Mouse (Mus musculus): ENCODE measurements at regions not wholly inside any gene's neighbourhood (a gene's known extent, or its start where the extent isn't known, plus 50 kb on each side); places are given as distances from the start of the nearest gene placed in this dataset.

DNA sequence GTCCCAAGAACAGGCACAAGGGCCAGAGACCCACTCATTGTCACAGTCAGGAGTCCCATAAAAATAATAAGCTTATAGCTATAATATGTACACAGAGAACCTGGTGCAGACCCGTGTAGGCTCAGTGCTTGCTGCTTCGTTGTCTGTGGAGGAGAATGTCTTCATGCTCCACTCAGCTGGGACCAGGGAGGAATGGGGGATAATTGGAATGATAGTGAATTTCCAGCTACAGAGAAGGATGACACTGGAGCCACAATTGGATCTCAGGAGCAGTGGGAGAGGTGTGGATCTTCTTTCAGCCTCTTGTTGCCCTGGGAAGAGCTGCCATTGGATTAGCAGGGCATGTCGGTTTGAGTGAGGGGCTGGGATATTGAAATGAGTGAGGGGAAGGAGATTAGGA is 497.8 kb upstream of the Tbl1xr1 start:
- no peak overlapping the region for H3K27ac ChIP-seq (ENCODE audit: insufficient read depth, low read depth)
- H3K27me3 ChIP-seq (replicated peaks) = no peaks in the 10 kb centered on the region
- dilution Hi-C loops (cut with MboI; ENCODE audit: extremely low pct_ligation_motif_present, extremely low pct_unique_long_range_greater_than_20kb, low sequenced_read_pairs) (no loop called here), in situ Hi-C loops (cut with MboI; ENCODE audit: low pct_ligation_motif_present, low pct_unique_long_range_greater_than_20kb, low sequenced_read_pairs) (no loop called here)
- H3K9me3 ChIP-seq (replicated peaks; ENCODE audit: low read length) = no peaks in the 10 kb centered on the region
- TF ChIP-seq CHD2 (IDR thresholded peaks at IDR 0.05; ENCODE audit: low read length) = no peak
- H3K79me2 ChIP-seq (replicated peaks; ENCODE audit: control insufficient read depth, extremely low read depth, insufficient read depth, poor library complexity, severe bottlenecking) = no peaks in the 10 kb centered on the region
- no peak overlapping the region for H3K4me3 ChIP-seq (replicated peaks in 1 of 3; ENCODE audit: low read depth in 2 of 3, low read length in 2 of 3, poor library complexity in 1 of 3)
- no peak for DNase-seq (ENCODE audit: extremely low read depth)
- no peaks in the 10 kb centered on the region for H3K4me1 ChIP-seq (ENCODE audit: control insufficient read depth in 1 of 2, insufficient read depth in 2 of 2)
- H3K9ac ChIP-seq (ENCODE audit: insufficient read depth, low read depth) = no peak overlapping the region
- H3K36me3 ChIP-seq (replicated peaks in 1 of 2; ENCODE audit: control insufficient read depth in 1 of 2, insufficient read depth in 1 of 2, low read length in 1 of 2) = no peaks in the 10 kb centered on the region
- no peak overlapping the region for H3K4me2 ChIP-seq (ENCODE audit: insufficient read depth, low read depth, poor library complexity, severe bottlenecking)

GRCm38 (mm10) chr3:21582122-21582521 is 494.3 kb upstream of the Tbl1xr1 start:
- TF ChIP-seq MAZ (IDR thresholded peaks at IDR 0.05; ENCODE audit: low read depth, low read length) (no peak), MAFK (IDR thresholded peaks at IDR 0.05; ENCODE audit: insufficient replicate concordance, low read length) (no peak), ZKSCAN1 (IDR thresholded peaks at IDR 0.05; ENCODE audit: borderline replicate concordance, low read depth, low read length) (no peak), ZNF384 (IDR thresholded peaks at IDR 0.05; ENCODE audit: low read depth, low read length) (no peak), BHLHE40 (IDR thresholded peaks at IDR 0.05; ENCODE audit: low read depth, low read length) (no peak), MYC (IDR thresholded peaks at IDR 0.05; ENCODE audit: low read depth, low read length) (no peak), CHD2 (IDR thresholded peaks at IDR 0.05; ENCODE audit: low read length) (no peak), RAD21 (IDR thresholded peaks at IDR 0.05; ENCODE audit: low read depth, low read length) (no peak; the same call in 1 of the 2 replicates), MAX (IDR thresholded peaks at IDR 0.05; ENCODE audit: low read length) (no peak), IRF4 (IDR thresholded peaks at IDR 0.05; ENCODE audit: low read depth, low read length) (no peak), UBTF (IDR thresholded peaks at IDR 0.05; ENCODE audit: low read depth, low read length) (no peak), SMC3 (IDR thresholded peaks at IDR 0.05; ENCODE audit: low read depth, low read length) (no peak), KAT2A (IDR thresholded peaks at IDR 0.05; ENCODE audit: insufficient replicate concordance, low read length) (no peak), PAX5 (IDR thresholded peaks at IDR 0.05; ENCODE audit: low read length) (no peak), SIN3A (IDR thresholded peaks at IDR 0.05; ENCODE audit: low read length) (no peak), JUN (IDR thresholded peaks at IDR 0.05; ENCODE audit: insufficient read depth, low read depth, low read length) (no peak)
- Histone ChIP-seq H3K4me2 (ENCODE audit: insufficient read depth, low read depth, poor library complexity, severe bottlenecking) (no peak overlapping the region), H3K4me1 (ENCODE audit: control insufficient read depth in 1 of 2, insufficient read depth in 2 of 2) (no peaks in the 10 kb centered on the region), H3K9me3 (replicated peaks; ENCODE audit: low read length) (no peaks in the 10 kb centered on the region), H3K9ac (ENCODE audit: insufficient read depth, low read depth) (no peak overlapping the region), H3K79me2 (replicated peaks; ENCODE audit: control insufficient read depth, extremely low read depth, insufficient read depth, poor library complexity, severe bottlenecking) (no peaks in the 10 kb centered on the region), H3K4me3 (replicated peaks in 1 of 3; ENCODE audit: low read depth in 2 of 3, low read length in 2 of 3, poor library complexity in 1 of 3) (no peak overlapping the region), H3K36me3 (replicated peaks in 1 of 2; ENCODE audit: control insufficient read depth in 1 of 2, insufficient read depth in 1 of 2, low read length in 1 of 2) (no peaks in the 10 kb centered on the region), H3K27me3 (replicated peaks) (no peaks in the 10 kb centered on the region), H3K27ac (ENCODE audit: insufficient read depth, low read depth) (no peak overlapping the region)
- dilution Hi-C loops (cut with MboI; ENCODE audit: extremely low pct_ligation_motif_present, extremely low pct_unique_long_range_greater_than_20kb, low sequenced_read_pairs) (no loop called here), in situ Hi-C loops (cut with MboI; ENCODE audit: low pct_ligation_motif_present, low pct_unique_long_range_greater_than_20kb, low sequenced_read_pairs) (no loop called here)
- no peak for DNase-seq (ENCODE audit: extremely low read depth)

Measured in CH12.LX (cell line).